Mouse (Mus musculus) frontal cortex, postnatal 36 days (tissue): Measurements from ENCODE around the gene Itpr2.

Experiments used
- DNase-seq, 2 experiments: peaks; one replicate each; pipeline ENCODE4 v3.0.0; 2022; ENCODE audit warnings: low spot score in 2 of 2

Itpr2 gene

GRCm38 (mm10) chr6:146347568-146347967 is 154.5 kb downstream of the Itpr2 start:
- DNase-seq = no peak

- DNase-seq = no peak
These were observed 155.4 kb downstream of the Itpr2 start for GRCm38 (mm10) chr6:146346545-146347195.

- DNase-seq = no peak
These were observed 157.3 kb downstream of the Itpr2 start for GRCm38 (mm10) chr6:146344732-146345131.

- DNase-seq = no peak
These were observed 158.2 kb downstream of the Itpr2 start for GRCm38 (mm10) chr6:146343671-146344384.

GRCm38 (mm10) chr6:146342995-146343394 is 159.0 kb downstream of the Itpr2 start:
- peak; percentile 27 to 44 for DNase-seq

- no peak for DNase-seq
These were observed 160.1 kb downstream of the Itpr2 start for GRCm38 (mm10) chr6:146341934-146342333.

GRCm38 (mm10) chr6:146341413-146341812 is 160.6 kb downstream of the Itpr2 start:
- DNase-seq = no peak

- no peak for DNase-seq
These were observed 161.1 kb downstream of the Itpr2 start for GRCm38 (mm10) chr6:146340951-146341350.

GRCm38 (mm10) chr6:146339779-146340178 is 162.2 kb downstream of the Itpr2 start:
- DNase-seq = no peak

GRCm38 (mm10) chr6:146337237-146337636 is 164.8 kb downstream of the Itpr2 start:
- no peak for DNase-seq

- no peak for DNase-seq
These were observed 166.8 kb downstream of the Itpr2 start for GRCm38 (mm10) chr6:146335191-146335590.

GRCm38 (mm10) chr6:146333506-146333905 is 168.5 kb downstream of the Itpr2 start:
- DNase-seq = no peak

GRCm38 (mm10) chr6:146331017-146331669 is 170.9 kb downstream of the Itpr2 start:
- DNase-seq = no peak

- DNase-seq = no peak
These were observed 172.9 kb downstream of the Itpr2 start for GRCm38 (mm10) chr6:146329079-146329478.

- DNase-seq = no peak
These were observed 175.4 kb downstream of the Itpr2 start for GRCm38 (mm10) chr6:146326631-146327030.

- DNase-seq = no peak
These were observed 177.3 kb downstream of the Itpr2 start for GRCm38 (mm10) chr6:146324541-146325204.

GRCm38 (mm10) chr6:146322555-146322954 is 179.5 kb downstream of the Itpr2 start:
- no peak for DNase-seq

- DNase-seq = no peak
These were observed 180.1 kb downstream of the Itpr2 start for GRCm38 (mm10) chr6:146321951-146322350.

- no peak for DNase-seq
These were observed 185.6 kb downstream of the Itpr2 start for GRCm38 (mm10) chr6:146316415-146316814.

- no peak for DNase-seq
These were observed 186.9 kb downstream of the Itpr2 start for GRCm38 (mm10) chr6:146315153-146315552.

- no peak for DNase-seq
These were observed 187.7 kb downstream of the Itpr2 start for GRCm38 (mm10) chr6:146314304-146314703.

GRCm38 (mm10) chr6:146313396-146313795 is 188.6 kb downstream of the Itpr2 start:
- no peak for DNase-seq
